Mouse (Mus musculus) bone marrow, adult 2 months (tissue): ENCODE data around the gene Wfdc18.

Experiments used
- CTCF ChIP-seq: fragments of 200-500 bp; IDR thresholded peaks from 2 replicates; pipeline ENCODE4 v1.5.1; 2011; ENCODE audit warnings: low read length, control low read depth; ENCODE audit not compliant: control insufficient read depth, insufficient read depth
- POLR2A ChIP-seq: fragments of 200-500 bp; IDR thresholded peaks from 2 replicates; pipeline ENCODE4 v1.6.1; 2011; ENCODE audit warnings: low read depth, mild to moderate bottlenecking, control low read depth, low read length, borderline replicate concordance; ENCODE audit not compliant: control insufficient read depth

DNA sequence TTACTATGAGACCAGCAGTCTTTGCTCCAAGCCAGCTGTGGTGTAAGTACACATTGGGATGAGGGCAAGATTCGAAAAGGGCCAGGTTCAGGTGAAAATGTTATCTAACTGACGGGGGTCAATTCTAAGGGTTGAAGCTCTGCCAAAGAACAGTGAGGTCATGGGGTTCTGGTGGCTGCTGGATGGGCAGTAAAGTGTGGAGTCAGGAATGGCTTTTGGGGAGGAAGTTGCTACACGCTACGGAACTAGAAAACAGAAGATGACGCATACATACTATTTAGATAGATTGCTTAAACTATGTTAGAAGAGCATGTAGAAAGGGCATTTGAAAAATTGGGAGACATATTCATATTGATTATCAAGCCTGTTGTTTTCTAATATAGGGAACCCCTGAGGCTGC, 45.3 kb upstream of the Wfdc18 start:
- TF ChIP-seq CTCF = no peak
- TF ChIP-seq POLR2A = no peak
